Mouse (Mus musculus): ENCODE results near the gene Micu1. TPM values are rescaled to one million over a fixed set of nuclear protein-coding genes. Genes with fewer than 3 reads are reported as not detected.

Gene Micu1
- total RNA-seq, 1 experiment, result 23.6 TPM

DNA sequence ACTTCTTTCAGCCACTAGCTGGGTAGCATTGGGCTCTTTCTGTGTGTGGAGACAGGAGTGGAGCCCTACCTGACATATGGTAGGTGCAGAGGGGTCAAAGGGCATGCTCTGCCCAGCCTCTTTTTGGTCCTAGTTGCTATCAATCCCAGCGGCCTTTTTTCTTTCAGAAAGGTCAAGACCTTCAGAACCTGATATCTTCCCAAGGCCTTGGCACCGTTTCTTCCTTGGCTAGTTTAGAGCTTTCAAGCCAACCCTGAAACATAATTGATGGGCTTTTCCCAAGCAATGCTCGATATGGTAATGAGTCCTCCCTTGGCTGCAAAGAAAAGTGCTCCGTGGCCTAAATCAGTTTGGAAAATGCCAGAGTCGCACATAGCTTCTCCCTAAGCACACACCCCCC lies 140.8 kb downstream of the Micu1 start:
- H3K4me1 ChIP-seq (ENCODE audit: control insufficient read depth in 2 of 2, insufficient read depth in 2 of 2, low read length in 2 of 2, poor library complexity in 1 of 2), result peaks cover 0 to 15% of the 10 kb centered on the region in 2 experiments; a peak in 3 of 4 replicates
- H3K36me3 ChIP-seq (ENCODE audit: control insufficient read depth, insufficient read depth, low read length, poor library complexity, severe bottlenecking), result no peaks in the 10 kb centered on the region
- in situ Hi-C loops (cut with MboI; ENCODE audit: low sequenced_read_pairs in 2 of 2, unreplicated experiment in 2 of 2), result no loop called here
- H3K9ac ChIP-seq (ENCODE audit: insufficient read depth, low read depth, low read length, poor library complexity, severe bottlenecking), result no peak overlapping the region
- no peak for DNase-seq (ENCODE audit: low read depth, low spot score)
- TF ChIP-seq ZNF384 (IDR thresholded peaks at IDR 0.05; ENCODE audit: low read depth, low read length), result no peak
- TF ChIP-seq MAFK (IDR thresholded peaks at IDR 0.05; ENCODE audit: insufficient read depth, low read depth, low read length), result no peak
- no peak for TF ChIP-seq CHD2 (IDR thresholded peaks at IDR 0.05; ENCODE audit: low read depth, low read length)
- TF ChIP-seq ZC3H11A (IDR thresholded peaks at IDR 0.05; ENCODE audit: borderline replicate concordance, low read depth, low read length), result no peak
- TF ChIP-seq HCFC1 (IDR thresholded peaks at IDR 0.05; ENCODE audit: borderline replicate concordance, insufficient read depth, low read length), result no peak
- no peaks in the 10 kb centered on the region for H3K9me3 ChIP-seq (ENCODE audit: control insufficient read depth, insufficient read depth, low read depth, low read length)
- H3K4me3 ChIP-seq (ENCODE audit: insufficient read depth in 1 of 2, low read depth in 1 of 2, low read length in 2 of 2, poor library complexity in 1 of 2, severe bottlenecking in 1 of 2), result no peak overlapping the region
- no peak overlapping the region for H3K27ac ChIP-seq (ENCODE audit: insufficient read depth, low read depth, low read length, poor library complexity, severe bottlenecking)

DNA sequence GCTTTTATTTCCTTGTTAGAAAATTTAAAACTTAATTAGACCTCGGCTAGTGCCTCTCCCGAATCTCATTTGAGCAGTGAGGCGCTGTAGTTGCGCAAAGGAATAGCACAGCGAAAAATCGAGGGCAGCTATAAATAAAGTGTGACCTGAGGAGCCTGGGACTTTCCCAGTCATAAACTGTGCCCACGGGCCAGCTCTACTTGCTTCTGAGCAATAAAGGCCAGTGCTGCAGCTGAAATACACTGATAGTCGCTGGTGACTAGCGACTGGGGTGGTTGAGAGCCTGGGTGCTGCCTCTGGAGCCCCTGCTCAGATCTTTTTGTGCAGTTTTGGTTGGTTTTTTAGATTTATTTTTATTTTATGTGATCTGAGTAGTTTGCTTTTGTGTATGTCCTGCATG lies 142.4 kb downstream of the Micu1 start:
- no peaks in the 10 kb centered on the region for H3K9me3 ChIP-seq (ENCODE audit: control insufficient read depth, insufficient read depth, low read depth, low read length)
- H3K4me3 ChIP-seq (ENCODE audit: insufficient read depth in 1 of 2, low read depth in 1 of 2, low read length in 2 of 2, poor library complexity in 1 of 2, severe bottlenecking in 1 of 2), result no peak overlapping the region
- no peaks in the 10 kb centered on the region for H3K36me3 ChIP-seq (ENCODE audit: control insufficient read depth, insufficient read depth, low read length, poor library complexity, severe bottlenecking)
- H3K27ac ChIP-seq (ENCODE audit: insufficient read depth, low read depth, low read length, poor library complexity, severe bottlenecking), result no peak overlapping the region
- in situ Hi-C loops (cut with MboI; ENCODE audit: low sequenced_read_pairs in 2 of 2, unreplicated experiment in 2 of 2), result no loop called here
- no peak for TF ChIP-seq ZNF384 (IDR thresholded peaks at IDR 0.05; ENCODE audit: low read depth, low read length)
- TF ChIP-seq CHD2 (IDR thresholded peaks at IDR 0.05; ENCODE audit: low read depth, low read length), result no peak
- TF ChIP-seq ZC3H11A (IDR thresholded peaks at IDR 0.05; ENCODE audit: borderline replicate concordance, low read depth, low read length), result no peak
- TF ChIP-seq HCFC1 (IDR thresholded peaks at IDR 0.05; ENCODE audit: borderline replicate concordance, insufficient read depth, low read length), result no peak
- TF ChIP-seq MAFK (IDR thresholded peaks at IDR 0.05; ENCODE audit: insufficient read depth, low read depth, low read length), result no peak
- no peak for DNase-seq (ENCODE audit: low read depth, low spot score)
- H3K9ac ChIP-seq (ENCODE audit: insufficient read depth, low read depth, low read length, poor library complexity, severe bottlenecking), result no peak overlapping the region
- H3K4me1 ChIP-seq (ENCODE audit: control insufficient read depth in 2 of 2, insufficient read depth in 2 of 2, low read length in 2 of 2, poor library complexity in 1 of 2), result peaks cover 2 to 24% of the 10 kb centered on the region in 2 experiments; a peak in 3 of 4 replicates

DNA sequence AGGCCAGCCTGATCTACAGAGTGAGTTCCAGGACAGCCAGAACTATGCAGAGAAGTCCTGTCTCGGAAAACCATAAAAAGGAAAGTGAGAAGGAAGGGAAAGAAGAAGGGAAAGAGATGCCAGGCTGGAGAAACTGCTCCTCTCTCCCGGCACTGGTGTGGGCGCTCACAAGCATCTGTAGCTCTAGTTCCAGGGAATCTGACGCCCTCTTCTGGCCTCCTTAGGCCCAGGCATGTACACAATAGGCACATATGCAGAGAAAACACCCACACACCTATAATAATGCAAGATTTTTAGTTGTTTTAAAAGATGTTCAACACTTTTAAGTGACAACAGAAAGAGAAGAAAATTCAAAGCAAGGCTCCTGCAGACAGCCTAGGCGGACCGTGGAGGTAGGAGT lies 144.1 kb downstream of the Micu1 start:
- in situ Hi-C loops (cut with MboI; ENCODE audit: low sequenced_read_pairs in 2 of 2, unreplicated experiment in 2 of 2), result no loop called here

DNA sequence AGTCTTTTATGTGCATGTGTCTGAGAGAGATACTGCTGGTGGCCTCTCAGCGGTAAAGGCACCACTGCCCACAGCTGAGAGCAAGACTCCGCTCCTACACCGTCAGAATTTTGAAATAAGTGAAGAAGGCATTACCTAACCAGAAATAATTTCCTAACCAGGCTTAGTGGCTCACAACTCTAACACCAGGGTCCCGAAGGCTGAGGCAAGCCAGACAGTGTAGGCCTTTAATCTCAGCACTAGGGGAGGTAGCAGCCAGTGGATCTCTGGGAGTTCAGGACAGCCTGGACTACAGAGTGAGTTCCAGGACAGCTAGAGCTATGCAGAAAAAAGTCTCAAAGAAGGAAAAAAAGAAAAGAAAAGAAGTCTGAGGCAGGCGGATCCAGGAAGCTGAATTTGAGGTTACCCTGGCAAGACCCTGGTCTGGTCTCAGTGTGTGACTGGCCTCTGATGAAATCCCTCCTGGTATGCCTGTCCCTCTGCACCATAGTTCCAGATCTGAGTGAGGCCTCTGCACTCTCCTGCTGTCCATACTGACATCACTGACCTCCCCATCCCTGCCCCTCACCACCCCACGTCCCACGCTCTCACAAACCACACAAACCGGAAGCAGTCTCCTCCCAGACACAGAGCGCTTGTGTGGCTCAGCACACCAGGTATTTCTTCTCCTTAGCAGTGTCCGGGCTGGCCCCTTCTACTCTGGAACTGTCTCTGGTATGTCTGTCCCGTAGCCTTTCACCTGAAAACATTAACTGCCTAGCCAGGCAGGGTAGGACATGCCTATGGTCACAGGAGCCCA lies 146.0 kb downstream of the Micu1 start:
- peaks cover 2 to 20% of the 10 kb centered on the region in 2 experiments; a peak in 3 of 4 replicates for H3K4me1 ChIP-seq (ENCODE audit: control insufficient read depth in 2 of 2, insufficient read depth in 2 of 2, low read length in 2 of 2, poor library complexity in 1 of 2)
- no peak overlapping the region for H3K9ac ChIP-seq (ENCODE audit: insufficient read depth, low read depth, low read length, poor library complexity, severe bottlenecking)
- in situ Hi-C loops (cut with MboI; ENCODE audit: low sequenced_read_pairs in 2 of 2, unreplicated experiment in 2 of 2), result no loop called here
- TF ChIP-seq ZC3H11A (IDR thresholded peaks at IDR 0.05; ENCODE audit: borderline replicate concordance, low read depth, low read length) (no peak), CHD2 (IDR thresholded peaks at IDR 0.05; ENCODE audit: low read depth, low read length) (no peak), MAFK (IDR thresholded peaks at IDR 0.05; ENCODE audit: insufficient read depth, low read depth, low read length) (no peak)
- no peak overlapping the region for H3K4me3 ChIP-seq (ENCODE audit: insufficient read depth in 1 of 2, low read depth in 1 of 2, low read length in 2 of 2, poor library complexity in 1 of 2, severe bottlenecking in 1 of 2)
- H3K36me3 ChIP-seq (ENCODE audit: control insufficient read depth, insufficient read depth, low read length, poor library complexity, severe bottlenecking), result no peaks in the 10 kb centered on the region
- no peaks in the 10 kb centered on the region for H3K9me3 ChIP-seq (ENCODE audit: control insufficient read depth, insufficient read depth, low read depth, low read length)
- H3K27ac ChIP-seq (ENCODE audit: insufficient read depth, low read depth, low read length, poor library complexity, severe bottlenecking), result no peak overlapping the region
- no peak for DNase-seq (ENCODE audit: low read depth, low spot score)

More for the DNA sequence above, 144.1 kb downstream of the Micu1 start:
- H3K27ac ChIP-seq (ENCODE audit: insufficient read depth, low read depth, low read length, poor library complexity, severe bottlenecking), result no peak overlapping the region
- TF ChIP-seq HCFC1 (IDR thresholded peaks at IDR 0.05; ENCODE audit: borderline replicate concordance, insufficient read depth, low read length), result no peak
- TF ChIP-seq ZNF384 (IDR thresholded peaks at IDR 0.05; ENCODE audit: low read depth, low read length), result no peak
- no peak for TF ChIP-seq MAFK (IDR thresholded peaks at IDR 0.05; ENCODE audit: insufficient read depth, low read depth, low read length)
- no peak for TF ChIP-seq CHD2 (IDR thresholded peaks at IDR 0.05; ENCODE audit: low read depth, low read length)
- H3K4me1 ChIP-seq (ENCODE audit: control insufficient read depth in 2 of 2, insufficient read depth in 2 of 2, low read length in 2 of 2, poor library complexity in 1 of 2), result peaks cover 2 to 24% of the 10 kb centered on the region in 2 experiments; a peak in 3 of 4 replicates
- no peak for DNase-seq (ENCODE audit: low read depth, low spot score)
- H3K36me3 ChIP-seq (ENCODE audit: control insufficient read depth, insufficient read depth, low read length, poor library complexity, severe bottlenecking), result no peaks in the 10 kb centered on the region
- no peaks in the 10 kb centered on the region for H3K9me3 ChIP-seq (ENCODE audit: control insufficient read depth, insufficient read depth, low read depth, low read length)
- no peak overlapping the region for H3K9ac ChIP-seq (ENCODE audit: insufficient read depth, low read depth, low read length, poor library complexity, severe bottlenecking)
- no peak overlapping the region for H3K4me3 ChIP-seq (ENCODE audit: insufficient read depth in 1 of 2, low read depth in 1 of 2, low read length in 2 of 2, poor library complexity in 1 of 2, severe bottlenecking in 1 of 2)
